Mouse (Mus musculus) monocyte, adult 5-6 weeks (primary cell): ENCODE data around the gene Gm10591. TPM values are rescaled to one million over a fixed set of nuclear protein-coding genes. Genes with fewer than 3 reads are reported as not detected.
"Not testable (repeated sequence)": the region's sequence is repeated elsewhere in the genome, so short reads cannot be mapped to it uniquely, and the experiment has no call there.

ENCODE experiments used
- ATAC-seq: fragments of 153-309, 156-312 bp; replicated peaks from 2 replicates; pipeline ENCODE4 v1.8.0; 2017; ENCODE audit warnings: mild to moderate bottlenecking; ENCODE audit not compliant: low TSS enrichment, insufficient number of reproducible peaks, severe bottlenecking, poor library complexity, low FRiP score
- total RNA-seq: library from RNA; stranded (forward); fragments of 200-1000, 200-491, 200-594 nt; gene quantifications from 3 replicates; pipeline ENCODE4 v1.2.3, GENCODE M21; 2017

Gm10591 gene
- not detected in 3 replicates for total RNA-seq

GRCm38 (mm10) chr4:42611895-42612294 is at the start of gene Gm10591:
Gm10591 (plus strand) TSS chr4:42612195.
- ATAC-seq: not testable (repeated sequence)

- not testable (repeated sequence) for ATAC-seq
These were observed 17.4 kb downstream of the Gm10591 start, which contains the start of gene Gm2564 for GRCm38 (mm10) chr4:42629419-42629818. Gm2564 (plus strand) TSS chr4:42629719.

- ATAC-seq: not testable (repeated sequence)
These were observed 43.0 kb downstream of the Gm10591 start, which contains the start of gene Ccl27b for GRCm38 (mm10) chr4:42654951-42655350. Ccl27b (plus strand) TSS chr4:42655251.

- not testable (repeated sequence) for ATAC-seq
These were observed 49.8 kb downstream of the Gm10591 start, which contains the start of gene Il11ra2 for GRCm38 (mm10) chr4:42661793-42662192. Il11ra2 (minus strand) TSS chr4:42661893.

Other genes with a start within 250 kb of the Gm10591 start
- gene Gm21586, start 172.8 kb upstream of the Gm10591 start, total RNA-seq: not detected in 3 replicates
- gene Gm2163, start 145.4 kb upstream of the Gm10591 start, total RNA-seq: not detected in 3 replicates
- not detected in 3 replicates for gene Fam205a2, start 84.0 kb upstream of the Gm10591 start, total RNA-seq
- not detected in 3 replicates for gene Gm2564, start 17.5 kb downstream of the Gm10591 start, total RNA-seq
- gene Ccl27b, start 43.1 kb downstream of the Gm10591 start, total RNA-seq: not detected in 3 replicates
- gene Il11ra2, start 49.7 kb downstream of the Gm10591 start, total RNA-seq: not detected in 3 replicates
- not detected in 3 replicates for gene 4930578G10Rik, start 123.3 kb downstream of the Gm10591 start, total RNA-seq
- gene Ccl19, start 144.4 kb downstream of the Gm10591 start, total RNA-seq: not detected in 3 replicates
- gene Ccl21a, start 161.8 kb downstream of the Gm10591 start, total RNA-seq: not detected in 3 replicates
- gene Fam205a1, start 241.7 kb downstream of the Gm10591 start, total RNA-seq: not detected in 3 replicates
- gene Gm12394, start 244.6 kb downstream of the Gm10591 start, total RNA-seq: not detected in 3 replicates